Mouse (Mus musculus): ENCODE data around the gene Asb6. TPM values are rescaled to one million over a fixed set of nuclear protein-coding genes. Genes with fewer than 3 reads are reported as not detected.

The Asb6 gene
- polyA plus RNA-seq, 1 experiment: 5.6 TPM

- peak overlapping the region; percentile 66 for H3K4me3 ChIP-seq (ENCODE audit: insufficient read depth, low read depth, low read length)
These were observed 35.7 kb downstream of the Asb6 start for GRCm38 (mm10) chr2:30794179-30795108.

GRCm38 (mm10) chr2:30792061-30792460, 38.1 kb downstream of the Asb6 start:
- no peak overlapping the region for H3K27ac ChIP-seq (replicated peaks; ENCODE audit: low read depth, low read length)
- H3K4me3 ChIP-seq (ENCODE audit: insufficient read depth, low read depth, low read length): no peak overlapping the region
- no peaks in the 10 kb centered on the region for H3K4me1 ChIP-seq (ENCODE audit: control insufficient read depth, insufficient read depth, insufficient read length, low read length)

More at GRCm38 (mm10) chr2:30794179-30795108, 35.7 kb downstream of the Asb6 start:
- Histone ChIP-seq H3K4me1 (ENCODE audit: control insufficient read depth, insufficient read depth, insufficient read length, low read length) (no peaks in the 10 kb centered on the region), H3K27ac (replicated peaks; ENCODE audit: low read depth, low read length) (peak overlapping the region; percentile 77)

- Histone ChIP-seq H3K4me3 (ENCODE audit: insufficient read depth, low read depth, low read length) (no peak overlapping the region), H3K4me1 (ENCODE audit: control insufficient read depth, insufficient read depth, insufficient read length, low read length) (peaks cover 8% of the 10 kb centered on the region), H3K27ac (replicated peaks; ENCODE audit: low read depth, low read length) (no peak overlapping the region)
These were observed 42.7 kb downstream of the Asb6 start for GRCm38 (mm10) chr2:30787466-30787865.

GRCm38 (mm10) chr2:30784078-30784994, 45.8 kb downstream of the Asb6 start:
- peaks cover 8% of the 10 kb centered on the region for H3K4me1 ChIP-seq (ENCODE audit: control insufficient read depth, insufficient read depth, insufficient read length, low read length)
- H3K4me3 ChIP-seq (ENCODE audit: insufficient read depth, low read depth, low read length): peak overlapping the region; percentile 31
- H3K27ac ChIP-seq (replicated peaks; ENCODE audit: low read depth, low read length): no peak overlapping the region

- Histone ChIP-seq H3K4me1 (ENCODE audit: control insufficient read depth, insufficient read depth, insufficient read length, low read length) (peaks cover 8% of the 10 kb centered on the region), H3K27ac (replicated peaks; ENCODE audit: low read depth, low read length) (peak overlapping the region; percentile 67), H3K4me3 (ENCODE audit: insufficient read depth, low read depth, low read length) (no peak overlapping the region)
These were observed 46.8 kb downstream of the Asb6 start for GRCm38 (mm10) chr2:30783346-30783745.

GRCm38 (mm10) chr2:30782312-30783290, 47.5 kb downstream of the Asb6 start:
- Histone ChIP-seq H3K27ac (replicated peaks; ENCODE audit: low read depth, low read length) (peak overlapping the region; percentile 67), H3K4me3 (ENCODE audit: insufficient read depth, low read depth, low read length) (no peak overlapping the region)

GRCm38 (mm10) chr2:30779241-30779640, 50.9 kb downstream of the Asb6 start:
- Histone ChIP-seq H3K27ac (replicated peaks; ENCODE audit: low read depth, low read length) (peak overlapping the region; percentile 7; the same call in 1 of the 2 replicates), H3K4me1 (ENCODE audit: control insufficient read depth, insufficient read depth, insufficient read length, low read length) (peaks cover 8% of the 10 kb centered on the region), H3K4me3 (ENCODE audit: insufficient read depth, low read depth, low read length) (no peak overlapping the region)

More at GRCm38 (mm10) chr2:30782312-30783290, 47.5 kb downstream of the Asb6 start:
- peaks cover 8% of the 10 kb centered on the region for H3K4me1 ChIP-seq (ENCODE audit: control insufficient read depth, insufficient read depth, insufficient read length, low read length)

GRCm38 (mm10) chr2:30778235-30778634, 51.9 kb downstream of the Asb6 start:
- no peak overlapping the region for H3K27ac ChIP-seq (replicated peaks; ENCODE audit: low read depth, low read length)
- H3K4me1 ChIP-seq (ENCODE audit: control insufficient read depth, insufficient read depth, insufficient read length, low read length): peaks cover 13% of the 10 kb centered on the region

GRCm38 (mm10) chr2:30777266-30777665, 52.9 kb downstream of the Asb6 start:
- no peak overlapping the region for H3K27ac ChIP-seq (replicated peaks; ENCODE audit: low read depth, low read length)
- peaks cover 14% of the 10 kb centered on the region for H3K4me1 ChIP-seq (ENCODE audit: control insufficient read depth, insufficient read depth, insufficient read length, low read length)
- H3K4me3 ChIP-seq (ENCODE audit: insufficient read depth, low read depth, low read length): no peak overlapping the region

More at GRCm38 (mm10) chr2:30778235-30778634, 51.9 kb downstream of the Asb6 start:
- no peak overlapping the region for H3K4me3 ChIP-seq (ENCODE audit: insufficient read depth, low read depth, low read length)

GRCm38 (mm10) chr2:30775955-30776354, 54.2 kb downstream of the Asb6 start:
- H3K4me1 ChIP-seq (ENCODE audit: control insufficient read depth, insufficient read depth, insufficient read length, low read length): peaks cover 14% of the 10 kb centered on the region
- H3K27ac ChIP-seq (replicated peaks; ENCODE audit: low read depth, low read length): no peak overlapping the region
- H3K4me3 ChIP-seq (ENCODE audit: insufficient read depth, low read depth, low read length): no peak overlapping the region

- Histone ChIP-seq H3K4me3 (ENCODE audit: insufficient read depth, low read depth, low read length) (no peak overlapping the region), H3K4me1 (ENCODE audit: control insufficient read depth, insufficient read depth, insufficient read length, low read length) (peaks cover 14% of the 10 kb centered on the region), H3K27ac (replicated peaks; ENCODE audit: low read depth, low read length) (peak overlapping the region; percentile 92)
These were observed 56.7 kb downstream of the Asb6 start for GRCm38 (mm10) chr2:30773313-30774005.

Data from brown adipose tissue, adult 24 weeks (tissue).